Mouse (Mus musculus) E14TG2a.4 (cell line): ENCODE results near the gene Lexm.

ENCODE experiments used
- CTCF ChIP-seq: conservative IDR thresholded peaks from 2 replicates; pipeline ENCODE4 v1.5.1; 2014; ENCODE audit warnings: low read length
- NANOG ChIP-seq: IDR thresholded peaks from 2 replicates; pipeline ENCODE4 v1.6.1; 2014; ENCODE audit warnings: borderline replicate concordance, low read length, mixed read lengths

- TF ChIP-seq CTCF, result no peak
- no peak for TF ChIP-seq NANOG
Measured at GRCm38 (mm10) chr4:106613560-106613959, 3.5 kb downstream of the Lexm start.
